Mouse (Mus musculus) lung, adult 2 months (tissue): ENCODE results near the gene Atp6v1b1. TPM values are rescaled to one million over a fixed set of nuclear protein-coding genes. Genes with fewer than 3 reads are reported as not detected.

Experiments
- DNase-seq: peaks from one replicate; pipeline ENCODE4 v3.0.0; 2022
- H3K4me1 ChIP-seq: fragments of 200-500 bp; 2 replicates; pipeline ENCODE4 v1.6.1; 2011; ENCODE audit warnings: low read length; ENCODE audit not compliant: control insufficient read depth, insufficient read depth
- H3K4me3 ChIP-seq: fragments of 200-500 bp; replicated peaks from 2 replicates; pipeline ENCODE3; 2011; ENCODE audit warnings: low read depth, mild to moderate bottlenecking, control low read depth, low read length; ENCODE audit errors: extremely low read depth
- CTCF ChIP-seq: fragments of 200-500 bp; IDR thresholded peaks from 2 replicates; pipeline ENCODE4 v1.5.1; 2011; ENCODE audit warnings: mild to moderate bottlenecking, low read length, control low read depth; ENCODE audit not compliant: insufficient read depth
- POLR2A ChIP-seq: fragments of 200-500 bp; IDR thresholded peaks from 2 replicates; pipeline ENCODE4 v1.6.1; 2011; ENCODE audit warnings: low read depth, mild to moderate bottlenecking, control low read depth, low read length, borderline replicate concordance; ENCODE audit errors: extremely low read depth
- WGBS: fragments of 180-500 bp; shearing (Covaris S2); methylation state at CpG from one replicate; pipeline ENCODE4 v1.1.7; 2018; 5-methylcytosine and 5-hydroxymethylcytosine counted together
- polyA plus RNA-seq: library from polyadenylated mRNA; depleted of rRNA; stranded (reverse); fragments of >200 nt; gene quantifications from 2 replicates; pipeline ENCODE4 v1.2.3, GENCODE M21; 2012; rRNA removed

The Atp6v1b1 gene
- 6.1 and 7.7 TPM in 2 replicates for polyA plus RNA-seq

DNA sequence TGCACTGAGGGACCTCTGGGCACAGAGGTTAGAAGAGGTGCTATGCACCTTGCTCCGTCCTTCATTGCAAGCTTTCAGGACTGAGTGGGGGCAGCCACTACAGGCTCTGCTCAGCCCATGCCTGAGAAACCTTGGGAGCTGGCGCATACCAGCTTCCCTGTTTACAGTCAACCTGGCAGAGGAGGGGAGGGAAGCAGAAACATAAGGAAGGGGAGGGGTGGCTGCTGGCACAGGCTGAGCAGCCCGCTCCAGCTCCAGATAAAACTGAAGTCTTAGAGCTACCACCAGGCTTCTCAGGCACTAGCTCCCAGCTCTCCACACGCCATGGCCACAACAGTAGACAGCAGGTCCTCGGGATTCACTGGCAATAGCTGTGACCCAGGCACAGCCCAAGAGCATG, at the start of gene Atp6v1b1:
TSS of gene Atp6v1b1 (plus strand) at position 230 of the 400 bp plus-strand sequence.
- TF ChIP-seq POLR2A = no peak
- no peak for TF ChIP-seq CTCF
- H3K4me3 ChIP-seq = no peak within 1 kb of the TSS

DNA sequence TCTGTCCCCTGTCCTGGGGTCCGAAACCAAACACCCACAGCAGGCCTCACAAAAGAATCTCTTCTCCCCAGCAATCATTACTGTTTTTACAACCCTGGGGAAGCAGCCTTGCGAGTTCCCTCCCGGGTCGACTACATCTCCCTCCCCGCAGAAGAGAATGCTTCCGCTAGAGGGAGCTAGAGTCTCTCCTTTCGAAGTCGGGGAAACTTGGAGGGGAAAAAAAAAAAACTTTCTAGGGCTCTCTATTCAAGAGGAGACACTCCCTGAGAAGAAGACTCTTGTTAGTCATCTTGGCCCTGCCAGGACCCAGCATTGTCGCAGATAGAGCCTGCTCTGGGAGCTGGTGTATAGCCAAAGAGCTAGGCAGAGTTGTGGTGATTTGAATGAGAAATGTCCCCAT, 49.0 kb upstream of the Atp6v1b1 start:
- no peak for DNase-seq
- TF ChIP-seq POLR2A (no peak), CTCF (peak; percentile 63)
- under 1% methylated on average over 9 of the region's 9 CpGs for WGBS
- Histone ChIP-seq H3K4me3 (no peak overlapping the region), H3K4me1 (no peaks in the 10 kb centered on the region)

More for the DNA sequence above, at the start of gene Atp6v1b1:
- WGBS = 44% methylated on average over 5 of the region's 5 CpGs
- H3K4me1 ChIP-seq = no peaks in the 10 kb centered on the region
- no peak for DNase-seq

DNA sequence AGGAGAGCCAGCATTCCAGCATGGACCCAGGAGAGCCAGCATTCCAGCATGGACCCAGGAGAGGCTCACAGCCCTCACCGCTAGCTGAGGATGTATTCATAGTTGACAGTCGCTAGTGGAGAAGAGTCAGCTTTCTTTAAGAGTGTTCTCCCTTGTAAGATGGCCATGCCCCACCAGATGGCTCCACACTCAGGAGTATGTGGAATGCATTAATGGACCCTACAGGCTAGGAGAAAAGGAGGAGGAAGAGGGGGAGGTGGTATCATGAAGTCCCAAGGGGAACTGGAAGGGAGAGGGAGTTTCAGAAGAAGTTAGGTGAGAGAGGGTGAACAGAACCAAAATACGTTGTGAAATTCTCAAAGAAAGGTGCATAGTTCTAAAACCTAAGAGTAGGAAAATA, 47.1 kb upstream of the Atp6v1b1 start:
- 11% methylated on average over 3 of the region's 3 CpGs for WGBS
- TF ChIP-seq CTCF = no peak
- TF ChIP-seq POLR2A = no peak
- Histone ChIP-seq H3K4me1 (no peaks in the 10 kb centered on the region), H3K4me3 (no peak overlapping the region)
- DNase-seq = no peak

DNA sequence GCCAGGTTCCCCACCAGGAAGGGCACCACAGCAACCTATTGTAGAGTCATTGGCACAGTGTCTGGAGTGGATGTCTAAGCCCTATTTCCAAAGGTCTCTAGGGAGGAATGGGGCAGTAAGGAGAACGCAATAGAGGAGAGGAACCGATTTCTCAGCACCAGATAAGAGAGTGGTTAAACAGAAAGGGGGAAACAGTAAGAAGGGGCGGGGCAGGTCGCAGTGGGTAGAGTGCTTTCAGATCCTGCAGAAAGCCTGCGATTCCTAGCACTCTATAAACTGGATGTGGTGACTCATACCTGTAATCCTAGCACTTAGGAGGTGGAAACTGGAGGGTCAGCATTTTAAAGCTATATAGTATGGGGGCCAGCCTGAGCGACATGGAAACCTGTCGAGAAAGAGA, 46.1 kb upstream of the Atp6v1b1 start:
- H3K4me3 ChIP-seq = no peak overlapping the region
- WGBS = 3% methylated on average over 7 of the region's 7 CpGs
- DNase-seq = no peak
- TF ChIP-seq CTCF (no peak), POLR2A (no peak)
- H3K4me1 ChIP-seq = no peaks in the 10 kb centered on the region

DNA sequence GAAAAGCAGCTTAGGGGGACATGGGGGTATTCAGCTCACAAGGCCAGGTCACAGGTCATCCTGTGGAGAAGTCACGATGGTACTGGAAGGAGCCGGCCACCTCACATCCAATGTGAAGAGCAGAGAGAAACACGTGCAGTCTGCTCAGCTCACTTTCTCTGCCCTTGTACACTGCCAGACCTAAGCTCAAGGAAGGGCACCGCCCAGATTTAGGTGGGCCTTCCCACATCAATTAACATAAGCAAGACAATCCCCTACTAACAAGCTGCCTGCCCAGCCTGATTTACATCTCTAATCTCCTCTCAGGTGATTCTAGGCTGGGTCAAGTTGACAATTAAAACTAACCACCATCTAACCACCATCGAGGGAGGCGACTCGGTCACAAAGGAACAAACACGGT, 44.9 kb upstream of the Atp6v1b1 start:
- no peak for DNase-seq
- WGBS = 7% methylated on average over 8 of the region's 8 CpGs
- TF ChIP-seq CTCF = no peak
- no peak for TF ChIP-seq POLR2A
- H3K4me1 ChIP-seq = no peaks in the 10 kb centered on the region
- no peak overlapping the region for H3K4me3 ChIP-seq

DNA sequence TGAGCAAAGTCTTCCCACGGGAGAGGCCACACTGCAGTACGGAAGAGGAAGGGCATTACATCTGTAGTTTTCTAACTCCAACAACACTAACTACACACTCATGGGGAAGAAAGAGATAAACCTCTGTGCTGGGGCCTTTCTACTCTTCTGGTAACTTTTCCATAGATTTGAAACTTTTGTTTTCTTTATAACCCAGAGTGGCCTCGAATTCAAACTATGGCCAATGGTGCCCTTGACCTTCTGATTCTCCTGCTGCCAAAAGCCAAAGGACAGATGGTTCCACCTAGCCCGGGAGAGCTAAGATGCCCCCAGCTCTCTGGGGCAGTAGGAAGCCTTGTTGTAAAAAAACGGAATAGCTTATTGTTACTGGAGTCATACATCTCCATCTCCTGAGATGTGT, 42.8 kb upstream of the Atp6v1b1 start:
- H3K4me3 ChIP-seq = no peak overlapping the region
- TF ChIP-seq CTCF (no peak), POLR2A (no peak)
- H3K4me1 ChIP-seq = no peaks in the 10 kb centered on the region
- DNase-seq = no peak
- WGBS = 8% methylated on average over 5 of the region's 5 CpGs

DNA sequence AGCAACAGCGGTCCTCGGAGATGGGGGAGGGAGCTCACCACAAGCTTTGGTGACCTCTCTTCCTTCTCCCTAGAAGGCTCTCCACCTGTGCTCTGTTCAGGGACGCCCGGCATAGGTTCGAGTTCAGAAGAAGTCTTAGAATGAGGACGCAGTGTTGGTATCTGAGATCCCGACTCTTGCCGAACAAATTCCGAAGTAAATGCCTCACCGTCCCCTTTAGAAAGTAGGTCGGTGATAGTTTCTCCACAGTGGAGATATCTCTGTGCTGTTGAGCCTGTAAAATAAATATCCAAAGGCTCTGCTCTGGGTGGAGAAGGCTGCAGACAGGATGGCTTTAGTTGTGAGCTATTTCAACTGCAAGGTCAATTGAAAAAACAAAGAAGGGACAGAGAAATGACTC, 41.8 kb upstream of the Atp6v1b1 start:
- H3K4me3 ChIP-seq = no peak overlapping the region
- DNase-seq = no peak
- H3K4me1 ChIP-seq = no peaks in the 10 kb centered on the region
- 3% methylated on average over 11 of the region's 11 CpGs for WGBS
- TF ChIP-seq POLR2A = no peak
- TF ChIP-seq CTCF = no peak

DNA sequence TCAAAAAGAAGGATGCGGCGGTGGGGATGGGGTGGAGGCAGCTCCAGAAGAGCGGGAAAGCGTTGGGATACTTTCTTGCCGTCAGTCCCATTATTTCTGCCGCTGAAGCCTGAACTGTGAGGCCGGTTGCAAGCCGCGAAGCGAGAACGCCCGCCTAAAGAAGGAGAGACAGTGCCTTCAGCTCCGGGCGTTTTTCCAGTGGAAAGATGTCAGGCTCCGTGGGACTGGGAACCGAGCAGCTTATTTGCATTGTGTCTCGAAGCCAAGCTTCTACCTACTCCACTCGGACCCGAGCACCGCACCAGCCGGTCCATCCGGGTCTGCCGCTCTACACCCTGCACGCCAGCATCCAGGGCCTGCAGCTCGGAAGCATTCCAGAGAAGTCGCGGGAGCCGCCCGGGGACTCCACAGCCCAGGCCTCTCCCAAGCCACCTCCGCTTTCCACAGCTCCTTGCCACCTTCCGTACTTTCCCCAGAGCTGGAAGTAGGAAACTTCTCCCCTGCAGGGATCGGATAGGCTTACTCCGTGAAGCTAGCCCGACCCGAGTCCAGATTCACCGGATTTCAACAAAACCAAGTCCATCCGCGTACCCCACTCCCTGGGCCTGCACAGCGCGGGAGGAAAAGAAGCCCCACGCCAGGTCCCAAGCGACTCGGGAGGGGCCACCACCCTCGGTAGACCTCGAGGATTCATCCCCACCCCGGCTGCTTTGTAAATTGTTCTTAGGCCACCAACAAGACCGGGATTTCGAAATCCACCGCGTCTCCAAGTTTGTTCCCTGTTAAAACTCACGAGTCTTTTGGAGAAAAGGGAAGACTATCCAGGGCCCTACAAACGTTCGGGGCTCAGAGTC, 40.4 kb upstream of the Atp6v1b1 start:
- DNase-seq = no peak
- Histone ChIP-seq H3K4me1 (no peaks in the 10 kb centered on the region), H3K4me3 (no peak overlapping the region)
- TF ChIP-seq CTCF = no peak
- TF ChIP-seq POLR2A = no peak
- WGBS = 3% methylated on average over 53 of the region's 53 CpGs

DNA sequence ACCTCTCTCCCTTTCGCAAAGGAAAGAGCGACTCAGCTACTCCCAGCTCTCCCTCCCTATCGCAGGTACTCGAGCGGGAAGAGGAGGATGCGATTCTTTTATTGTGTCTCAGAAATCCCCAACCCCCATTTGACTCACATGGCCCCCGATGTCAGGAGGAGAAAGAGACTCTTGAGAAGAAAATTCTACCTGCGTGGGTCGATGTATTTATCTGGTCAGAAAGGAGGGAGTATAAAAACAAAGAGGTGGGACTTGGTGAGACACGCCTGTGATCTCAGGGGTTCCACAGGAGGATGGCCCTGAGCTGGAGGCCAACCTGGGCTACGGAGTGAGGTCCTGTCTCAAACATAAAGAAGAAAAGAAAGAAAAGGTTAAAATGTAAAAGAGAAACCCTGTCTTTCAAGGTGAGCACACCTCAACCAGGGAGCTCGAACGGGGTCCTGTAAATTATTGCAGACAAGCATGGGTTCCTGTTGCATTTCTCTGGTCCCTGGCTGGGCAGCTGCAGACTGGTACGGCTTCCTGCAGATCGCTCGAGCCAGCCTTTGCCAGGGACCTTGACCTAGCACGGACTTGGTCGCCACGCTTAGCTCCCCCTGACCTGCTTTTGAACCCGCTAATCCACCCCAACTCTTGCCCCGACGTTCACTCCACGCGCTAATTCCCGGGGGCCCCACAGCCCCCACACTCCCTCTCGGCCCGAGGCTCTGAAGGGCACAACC, 39.6 kb upstream of the Atp6v1b1 start:
- TF ChIP-seq CTCF (no peak), POLR2A (no peak)
- 3% methylated on average over 27 of the region's 27 CpGs for WGBS
- H3K4me3 ChIP-seq = no peak overlapping the region
- DNase-seq = no peak
- no peaks in the 10 kb centered on the region for H3K4me1 ChIP-seq
